Mouse (Mus musculus): Measurements from ENCODE around the gene Ect2. TPM values are rescaled to one million over a fixed set of nuclear protein-coding genes. Genes with fewer than 3 reads are reported as not detected.
A peak's percentile ranks its signal among the peaks of the same experiment; 100 is the strongest.

The Ect2 gene
- polyA plus RNA-seq, 1 experiment from 2014 or later = 59.6 TPM

DNA sequence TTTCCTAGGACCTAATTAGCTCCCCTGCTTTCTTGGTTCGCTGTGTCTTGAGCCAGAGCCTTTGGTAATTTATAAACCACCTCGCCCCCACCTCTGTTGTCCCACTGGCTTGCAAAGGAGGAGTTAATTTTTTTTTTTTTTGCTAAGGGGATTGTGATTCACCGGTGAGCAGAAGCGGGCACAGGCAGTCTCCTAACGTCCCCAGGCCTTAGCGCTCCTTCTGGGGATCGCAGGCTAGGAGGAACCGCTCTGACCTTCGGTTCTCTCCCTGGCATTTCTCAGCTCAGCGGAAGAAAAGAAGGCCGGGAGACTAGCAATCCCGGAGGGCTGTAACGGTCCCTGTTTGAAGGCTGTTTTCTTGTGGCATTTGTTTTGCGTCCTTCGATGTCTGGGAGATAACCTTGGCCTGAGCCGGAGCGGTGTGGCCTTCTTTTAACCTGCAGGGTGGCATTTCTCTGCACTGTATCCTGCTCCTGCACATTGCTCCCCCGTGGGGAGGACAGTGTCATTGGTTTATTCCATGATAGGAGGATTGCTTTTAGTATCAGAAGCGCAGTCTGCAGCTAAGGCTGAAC lies 30.0 kb upstream of the Ect2 start:
- peak overlapping the region; percentile 86; the same call in 1 of the 2 replicates for H3K27ac ChIP-seq
- H3K4me1 ChIP-seq = no peaks in the 10 kb centered on the region
- no peaks in the 10 kb centered on the region for H3K27me3 ChIP-seq (ENCODE audit: insufficient read depth, poor library complexity, severe bottlenecking)
- WGBS = 7% methylated on average over 19 of the region's 19 CpGs
- 0 out of 2 replicates have a peak, but pooled peaks cover 2% of the 10 kb centered on the region for H3K36me3 ChIP-seq
- no peak for DNase-seq (ENCODE audit: low spot score)
- no peaks in the 10 kb centered on the region for H3K9me3 ChIP-seq
- peak overlapping the region; percentile 83 for H3K4me3 ChIP-seq

DNA sequence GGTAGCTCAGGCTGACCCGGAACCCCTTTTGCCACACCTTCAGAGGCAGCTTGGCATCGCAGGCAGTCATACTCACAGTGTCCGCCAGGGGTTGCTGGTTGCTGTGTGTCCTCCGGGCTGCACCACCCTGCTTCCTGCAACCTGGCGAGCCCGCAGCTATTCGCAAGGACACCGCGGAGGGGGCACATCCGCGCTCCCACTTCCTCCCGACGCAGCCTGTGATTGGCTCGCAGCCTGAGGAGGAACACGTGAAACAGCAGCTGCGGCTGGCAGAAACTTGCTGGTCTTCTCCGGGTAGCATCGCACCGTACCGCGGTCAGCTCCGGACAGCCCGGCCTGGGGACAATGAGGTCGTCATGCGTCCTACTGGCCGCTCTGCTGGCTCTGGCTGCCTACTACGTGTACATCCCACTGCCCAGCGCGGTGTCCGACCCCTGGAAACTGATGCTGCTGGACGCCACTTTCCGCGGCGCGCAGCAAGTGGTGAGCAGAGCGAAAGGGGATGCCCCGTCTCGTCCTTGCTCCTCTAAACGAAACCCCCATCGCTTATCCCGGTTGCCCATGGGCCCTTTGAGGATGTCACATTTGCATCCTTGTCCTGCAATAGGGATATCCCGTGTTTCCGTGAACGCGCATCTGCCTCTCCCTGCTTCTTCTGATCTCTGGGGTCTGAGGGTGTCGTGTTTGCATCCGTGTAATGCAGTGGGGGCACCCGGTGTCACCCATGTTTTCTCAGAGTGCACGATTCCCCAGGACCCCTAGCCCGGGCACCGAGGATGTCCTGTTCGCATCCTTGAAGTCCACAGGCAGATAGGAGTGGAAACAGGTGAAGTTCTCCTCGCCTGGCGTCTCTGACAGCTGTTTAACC lies 29.3 kb upstream of the Ect2 start, which contains the start of gene Nceh1:
TSS of gene Nceh1 (plus strand) at position 233 of the 868 bp plus-strand sequence.
- no peaks in the 10 kb centered on the region for H3K27me3 ChIP-seq (ENCODE audit: insufficient read depth, poor library complexity, severe bottlenecking)
- H3K36me3 ChIP-seq = 0 out of 2 replicates have a peak, but pooled peaks cover 2% of the 10 kb centered on the region
- H3K4me3 ChIP-seq = peak within 1 kb of the TSS; percentile 83
- DNase-seq (ENCODE audit: low spot score) = peak; percentile 98
- H3K9me3 ChIP-seq = no peaks in the 10 kb centered on the region
- H3K27ac ChIP-seq = peak within 1 kb of the TSS; percentile 86
- under 1% methylated on average over 54 of the region's 54 CpGs for WGBS
- H3K4me1 ChIP-seq = no peaks in the 10 kb centered on the region

GRCm38 (mm10) chr3:27179711-27180110 lies 26.0 kb upstream of the Ect2 start:
- no peaks in the 10 kb centered on the region for H3K4me1 ChIP-seq
- DNase-seq (ENCODE audit: low spot score) = no peak
- H3K4me3 ChIP-seq = no peak overlapping the region
- no peak overlapping the region for H3K27ac ChIP-seq
- WGBS = 80% methylated on average over 8 of the region's 8 CpGs
- no peaks in the 10 kb centered on the region for H3K9me3 ChIP-seq
- H3K27me3 ChIP-seq (ENCODE audit: insufficient read depth, poor library complexity, severe bottlenecking) = no peaks in the 10 kb centered on the region
- no peaks in the 10 kb centered on the region for H3K36me3 ChIP-seq

DNA sequence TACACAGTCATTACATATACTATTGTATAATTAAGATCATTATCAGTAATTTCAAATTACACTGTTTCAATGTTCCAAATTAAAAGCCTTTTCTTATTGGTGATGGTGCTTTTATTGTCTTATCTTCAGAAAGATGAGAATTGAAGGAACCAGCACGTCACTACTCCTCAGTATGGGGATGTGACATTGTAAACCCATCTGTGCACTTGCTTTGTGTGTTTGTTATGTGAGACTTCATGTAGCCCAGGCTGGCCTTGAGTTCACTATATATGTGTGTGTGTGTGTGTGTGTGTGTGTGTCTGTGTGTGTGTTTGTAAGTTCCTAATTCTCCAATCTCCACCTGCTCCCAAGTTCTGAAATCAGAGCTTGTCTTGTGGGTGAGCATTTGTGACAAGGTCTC lies 16.6 kb upstream of the Ect2 start:
- H3K27me3 ChIP-seq (ENCODE audit: insufficient read depth, poor library complexity, severe bottlenecking) = no peaks in the 10 kb centered on the region
- DNase-seq (ENCODE audit: low spot score) = no peak
- H3K4me3 ChIP-seq = no peak overlapping the region
- H3K27ac ChIP-seq = no peak overlapping the region
- H3K9me3 ChIP-seq = no peaks in the 10 kb centered on the region
- H3K4me1 ChIP-seq = no peaks in the 10 kb centered on the region
- no peaks in the 10 kb centered on the region for H3K36me3 ChIP-seq
- WGBS = 70% methylated on average over 1 of the region's 1 CpGs

DNA sequence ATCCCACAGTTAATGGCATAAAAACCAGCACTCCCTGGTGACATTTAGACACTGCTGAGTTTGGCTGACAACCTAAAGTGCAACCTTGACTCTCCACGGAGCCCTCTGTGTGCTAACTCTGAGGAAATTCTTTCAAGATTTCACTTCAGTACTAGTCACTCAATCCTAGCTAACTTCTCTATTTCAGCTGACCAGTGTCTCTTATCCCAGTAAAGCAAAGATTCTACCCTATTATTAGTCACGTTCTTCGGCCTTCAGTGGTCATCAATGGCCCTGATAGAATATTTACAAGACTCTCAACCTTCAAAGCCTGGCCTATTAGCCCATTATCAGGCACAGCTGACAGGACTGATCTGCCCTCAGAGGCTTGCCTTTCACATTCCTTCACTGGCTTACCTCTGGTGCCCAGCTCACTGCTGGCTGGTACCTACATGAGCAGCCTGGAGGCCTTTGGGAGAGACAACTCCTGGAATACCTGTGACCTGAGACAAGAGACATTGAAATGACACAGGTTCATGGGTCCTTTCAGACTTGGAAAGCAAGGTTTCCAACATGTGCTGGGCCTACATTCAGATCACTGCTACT lies 11.9 kb upstream of the Ect2 start:
- Histone ChIP-seq H3K4me3 (no peak overlapping the region), H3K27ac (no peak overlapping the region), H3K27me3 (ENCODE audit: insufficient read depth, poor library complexity, severe bottlenecking) (no peaks in the 10 kb centered on the region), H3K9me3 (no peaks in the 10 kb centered on the region), H3K4me1 (no peaks in the 10 kb centered on the region), H3K36me3 (no peaks in the 10 kb centered on the region)
- no peak for DNase-seq (ENCODE audit: low spot score)
- 60% methylated on average over 3 of the region's 3 CpGs for WGBS

- H3K36me3 ChIP-seq = no peaks in the 10 kb centered on the region
- no peaks in the 10 kb centered on the region for H3K9me3 ChIP-seq
- WGBS = 59% methylated on average over 2 of the region's 2 CpGs
- H3K4me1 ChIP-seq = peaks cover 5% of the 10 kb centered on the region; the same call in 1 of the 2 replicates
- no peak for DNase-seq (ENCODE audit: low spot score)
- H3K4me3 ChIP-seq = no peak overlapping the region
- H3K27me3 ChIP-seq (ENCODE audit: insufficient read depth, poor library complexity, severe bottlenecking) = no peaks in the 10 kb centered on the region
- no peak overlapping the region for H3K27ac ChIP-seq
These were observed 8.7 kb upstream of the Ect2 start for GRCm38 (mm10) chr3:27162410-27162804.

DNA sequence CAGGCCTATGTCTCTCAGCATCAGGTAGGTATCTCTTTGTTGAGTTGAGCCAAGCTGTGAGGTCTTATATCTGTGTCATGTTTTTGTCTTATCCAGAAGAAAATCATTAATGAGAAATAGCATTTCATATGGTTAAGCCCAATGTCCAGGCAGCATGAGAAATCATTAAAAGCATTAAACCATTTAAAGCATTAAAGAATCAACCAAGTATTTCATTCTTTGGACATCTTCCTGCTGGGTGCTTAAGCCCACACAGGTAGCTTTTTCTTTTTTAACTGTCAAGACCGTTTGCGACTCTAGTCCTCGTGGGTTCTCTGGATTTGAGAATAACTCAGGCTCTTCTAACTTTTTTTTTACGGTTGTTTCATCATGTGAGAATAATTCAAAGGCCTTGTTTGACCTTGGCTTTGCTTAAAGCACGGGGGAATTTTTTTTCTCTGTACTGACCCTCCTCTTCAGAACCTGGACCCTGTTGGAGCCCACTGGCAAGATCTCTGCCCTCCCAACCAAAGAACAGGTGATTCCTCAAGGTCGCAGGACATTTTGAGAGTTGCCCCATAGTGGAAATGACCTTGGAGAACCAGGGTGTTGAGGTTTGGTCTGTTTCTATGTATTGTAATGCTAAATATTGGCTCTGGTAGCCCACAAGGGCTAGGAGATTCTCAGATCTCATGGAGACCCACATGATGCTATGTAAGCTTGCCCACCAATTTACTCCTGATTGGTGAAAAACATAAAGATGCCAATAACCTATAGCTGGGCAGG lies 8.1 kb upstream of the Ect2 start:
- no peaks in the 10 kb centered on the region for H3K9me3 ChIP-seq
- WGBS = 85% methylated on average over 6 of the region's 6 CpGs
- no peak overlapping the region for H3K27ac ChIP-seq
- no peaks in the 10 kb centered on the region for H3K27me3 ChIP-seq (ENCODE audit: insufficient read depth, poor library complexity, severe bottlenecking)
- peaks cover 5% of the 10 kb centered on the region; the same call in 1 of the 2 replicates for H3K4me1 ChIP-seq
- no peak for DNase-seq (ENCODE audit: low spot score)
- H3K4me3 ChIP-seq = no peak overlapping the region
- H3K36me3 ChIP-seq = no peaks in the 10 kb centered on the region

DNA sequence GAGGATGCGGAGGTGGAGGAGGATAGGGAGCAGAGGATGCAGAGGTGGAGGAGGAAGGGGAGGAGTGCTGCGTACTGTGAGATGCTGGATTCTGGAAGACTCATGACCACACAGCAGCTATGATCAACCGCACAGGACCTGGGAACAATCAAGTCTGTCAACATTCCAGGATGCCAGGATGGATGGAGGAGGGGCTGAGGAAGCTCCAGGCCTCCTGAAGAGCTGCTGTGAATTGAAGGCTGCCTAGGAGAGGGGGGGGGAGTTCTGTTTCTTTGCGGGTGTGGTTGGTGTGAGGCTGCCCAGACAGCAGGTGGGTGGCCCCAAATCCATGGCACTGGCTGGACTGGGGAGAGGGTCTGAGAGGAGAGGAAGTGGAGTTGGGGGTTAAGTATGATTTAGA lies 5.2 kb upstream of the Ect2 start:
- Histone ChIP-seq H3K27ac (no peak overlapping the region), H3K4me3 (no peak overlapping the region), H3K4me1 (peaks cover 23% of the 10 kb centered on the region), H3K27me3 (ENCODE audit: insufficient read depth, poor library complexity, severe bottlenecking) (no peaks in the 10 kb centered on the region), H3K36me3 (no peaks in the 10 kb centered on the region), H3K9me3 (no peaks in the 10 kb centered on the region)
- WGBS = 25% methylated on average over 4 of the region's 4 CpGs
- peak; percentile 76 for DNase-seq (ENCODE audit: low spot score)

DNA sequence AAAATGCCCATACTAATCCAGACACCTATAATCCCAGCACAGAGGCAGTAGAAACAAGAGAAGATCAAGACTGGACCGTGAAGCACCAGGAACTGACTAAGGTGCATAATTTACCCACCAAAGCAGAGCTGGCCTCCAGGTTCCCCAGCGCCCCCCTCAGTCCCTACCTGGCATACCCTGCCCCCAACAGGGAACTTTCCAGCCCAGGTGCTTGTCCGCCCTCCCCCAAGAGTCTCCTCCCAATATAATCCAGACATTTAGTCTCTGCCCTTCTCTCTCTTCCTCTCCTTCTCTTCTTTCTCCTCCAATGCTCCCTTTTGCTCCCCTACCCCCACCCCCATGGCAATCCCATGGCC lies 2.9 kb upstream of the Ect2 start:
- H3K9me3 ChIP-seq = no peaks in the 10 kb centered on the region
- WGBS = 62% methylated on average over 3 of the region's 3 CpGs
- H3K27ac ChIP-seq = peak overlapping the region; percentile 38
- no peak for DNase-seq (ENCODE audit: low spot score)
- peaks cover 34% of the 10 kb centered on the region for H3K4me1 ChIP-seq
- no peaks in the 10 kb centered on the region for H3K27me3 ChIP-seq (ENCODE audit: insufficient read depth, poor library complexity, severe bottlenecking)
- H3K36me3 ChIP-seq = no peaks in the 10 kb centered on the region
- H3K4me3 ChIP-seq = no peak overlapping the region

DNA sequence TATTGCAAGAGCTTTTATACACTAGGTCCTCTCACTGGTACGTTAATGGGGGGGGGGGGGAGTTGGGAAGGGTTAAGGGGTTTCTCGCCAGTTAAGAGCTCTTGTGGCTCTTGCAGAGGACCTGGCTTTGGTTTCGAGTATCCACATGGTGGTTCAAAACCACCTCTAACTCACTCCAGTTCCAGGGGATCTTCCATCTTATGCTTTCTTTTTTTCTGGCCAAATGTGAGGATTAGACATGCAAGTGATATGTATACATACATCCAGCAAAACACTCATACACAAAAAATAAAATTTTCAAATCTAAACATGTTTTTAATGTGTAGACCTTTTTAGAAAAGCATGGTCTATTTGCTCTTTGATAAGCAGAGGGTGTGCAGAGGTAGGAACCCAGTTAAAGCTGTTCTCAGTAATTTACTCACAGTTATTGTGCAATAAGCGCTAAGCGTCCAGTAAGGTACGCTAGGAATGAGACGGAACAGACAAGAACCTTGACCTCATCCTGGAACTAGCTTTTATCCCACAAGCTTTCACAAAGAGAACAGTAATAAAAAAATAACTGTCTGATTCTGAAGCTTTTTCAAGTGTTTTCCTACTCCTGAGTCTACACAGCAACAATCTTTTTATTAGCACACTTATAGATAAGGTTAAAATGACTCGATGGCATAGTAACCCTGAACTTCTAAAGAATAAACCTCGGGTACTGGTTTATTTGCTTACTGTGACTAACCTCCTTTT lies 2.3 kb upstream of the Ect2 start:
- Histone ChIP-seq H3K9me3 (no peaks in the 10 kb centered on the region), H3K4me1 (peaks cover 37% of the 10 kb centered on the region), H3K27ac (peak overlapping the region; percentile 91), H3K36me3 (no peaks in the 10 kb centered on the region), H3K4me3 (no peak overlapping the region), H3K27me3 (ENCODE audit: insufficient read depth, poor library complexity, severe bottlenecking) (no peaks in the 10 kb centered on the region)
- DNase-seq (ENCODE audit: low spot score) = no peak
- WGBS = 65% methylated on average over 9 of the region's 9 CpGs

DNA sequence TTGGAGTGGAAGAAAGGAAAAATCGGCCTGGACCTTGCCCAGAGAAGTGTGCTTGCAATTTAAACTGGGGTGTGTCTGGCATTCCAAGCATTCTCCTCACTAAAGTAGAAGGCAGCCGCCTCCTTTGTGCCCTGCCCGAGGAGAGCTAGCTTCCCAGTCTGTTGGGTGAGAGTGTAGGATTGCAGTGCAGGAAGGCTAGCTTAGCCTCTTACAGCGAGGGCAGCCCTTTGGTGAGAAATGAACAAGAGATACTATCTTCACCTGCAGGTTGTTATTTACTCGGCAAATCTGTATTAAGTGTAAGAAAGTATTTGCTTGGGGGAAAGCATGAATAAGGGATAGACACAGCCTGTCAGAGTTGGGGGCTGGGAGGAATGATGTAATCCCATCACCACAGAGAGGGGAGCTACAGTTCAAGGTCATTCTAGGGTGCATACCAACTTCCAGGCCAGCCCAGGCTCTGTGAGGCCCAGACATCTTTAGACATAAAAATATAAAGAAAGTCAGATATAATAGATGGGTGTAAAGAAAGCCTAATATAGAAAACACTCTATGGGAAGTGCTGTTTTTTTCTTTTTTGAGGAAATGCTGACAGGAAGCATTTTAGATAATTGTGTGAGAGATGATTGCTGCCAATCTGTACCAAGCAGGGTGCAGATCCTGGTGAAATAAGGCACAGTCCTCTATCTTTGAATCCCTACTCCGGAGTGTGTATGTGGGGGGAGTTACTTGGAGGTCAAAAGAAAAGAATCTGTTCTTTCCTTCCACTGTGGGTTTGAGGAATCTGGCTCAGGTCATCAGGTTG lies 1.6 kb upstream of the Ect2 start:
- H3K9me3 ChIP-seq = no peaks in the 10 kb centered on the region
- peak overlapping the region; percentile 91 for H3K27ac ChIP-seq
- peak; percentile 86 for DNase-seq (ENCODE audit: low spot score)
- H3K4me3 ChIP-seq = no peak overlapping the region
- H3K27me3 ChIP-seq (ENCODE audit: insufficient read depth, poor library complexity, severe bottlenecking) = no peaks in the 10 kb centered on the region
- H3K4me1 ChIP-seq = peaks cover 37% of the 10 kb centered on the region
- H3K36me3 ChIP-seq = peaks cover 2% of the 10 kb centered on the region; the same call in 1 of the 2 replicates
- WGBS = 16% methylated on average over 6 of the region's 6 CpGs

All from heart, embryonic 10.5 days (tissue).